Mouse (Mus musculus) bone marrow, adult 2 months (tissue): ENCODE measurements around the gene Arhgef17.

Experiments
- CTCF ChIP-seq: fragments of 200-500 bp; IDR thresholded peaks from 2 replicates; pipeline ENCODE4 v1.5.1; 2011; ENCODE audit warnings: low read length, control low read depth; ENCODE audit not compliant: control insufficient read depth, insufficient read depth
- POLR2A ChIP-seq: fragments of 200-500 bp; IDR thresholded peaks from 2 replicates; pipeline ENCODE4 v1.6.1; 2011; ENCODE audit warnings: low read depth, mild to moderate bottlenecking, control low read depth, low read length, borderline replicate concordance; ENCODE audit not compliant: control insufficient read depth

GRCm38 (mm10) chr7:100911791-100912190, 20.1 kb downstream of the Arhgef17 start:
- TF ChIP-seq CTCF (no peak), POLR2A (no peak)
